Mouse (Mus musculus) lung, postnatal 0 days (tissue): ENCODE measurements around the gene Ehmt2. TPM values are rescaled to one million over a fixed set of nuclear protein-coding genes. Genes with fewer than 3 reads are reported as not detected.

Experiments
- ATAC-seq: fragments of 200-750 bp; cut with Nextera tagmentation; 2 replicates; pipeline ENCODE4 v1.8.0; 2017; ENCODE audit warnings: moderate library complexity
- DNase-seq: peaks from one replicate; pipeline ENCODE4 v3.0.0-alpha.2; 2016; ENCODE audit warnings: low spot score
- H3K27ac ChIP-seq: fragments of 300-500 bp; sonication (generic); 2 replicates; pipeline ENCODE4 v1.5.1; 2014; ENCODE audit warnings: antibody characterized with exemption, mild to moderate bottlenecking, low read length, mixed read lengths
- H3K27me3 ChIP-seq: fragments of 300-500 bp; sonication (generic); replicated peaks from 2 replicates; pipeline ENCODE4 v1.6.1; 2014; ENCODE audit warnings: low read length, mixed read lengths; ENCODE audit not compliant: insufficient read depth
- H3K36me3 ChIP-seq: fragments of 300-500 bp; sonication (generic); 2 replicates; pipeline ENCODE4 v1.6.1; 2014; ENCODE audit warnings: low read length, mixed read lengths; ENCODE audit not compliant: insufficient read depth
- H3K4me1 ChIP-seq: fragments of 300-500 bp; sonication (generic); 2 replicates; pipeline ENCODE4 v1.6.1; 2014; ENCODE audit warnings: antibody characterized with exemption, low read depth, low read length, mixed read lengths; ENCODE audit not compliant: insufficient read depth
- H3K4me2 ChIP-seq: fragments of 300-500 bp; sonication (generic); replicated peaks from 2 replicates; pipeline ENCODE4 v1.6.1; 2014; ENCODE audit warnings: low read depth, mild to moderate bottlenecking, low read length, moderate library complexity, mixed read lengths
- H3K4me3 ChIP-seq: fragments of 300-500 bp; sonication (generic); 2 replicates; pipeline ENCODE4 v1.5.1; 2014; ENCODE audit warnings: low read depth, low read length
- H3K9ac ChIP-seq: fragments of 300-500 bp; sonication (generic); replicated peaks from 2 replicates; pipeline ENCODE4 v1.6.1; 2014; ENCODE audit warnings: low read depth, mild to moderate bottlenecking
- H3K9me3 ChIP-seq: fragments of 300-500 bp; sonication (generic); 2 replicates; pipeline ENCODE4 v1.6.1; 2016; ENCODE audit warnings: low read length, mixed read lengths
- CTCF ChIP-seq: IDR thresholded peaks from 2 replicates; pipeline ENCODE4 v1.5.1; 2016; ENCODE audit warnings: antibody characterized with exemption, mild to moderate bottlenecking
- EP300 ChIP-seq: IDR thresholded peaks from 2 replicates; pipeline ENCODE4 v1.6.1; 2016; ENCODE audit warnings: antibody characterized with exemption, mild to moderate bottlenecking, control low read depth
- WGBS: fragments of 180-500 bp; shearing (Covaris S2); extraction: QIAGEN DNeasy Blood & Tissue Kit; methylation state at CpG from one replicate; pipeline ENCODE4 v1.1.7; 2014; 5-methylcytosine and 5-hydroxymethylcytosine counted together
- microRNA-seq: library from miRNA; unstranded; fragments of <30 nt; microRNA quantifications from one replicate; pipeline ENCODE4, GENCODE M21; 2016
- polyA plus RNA-seq: library from polyadenylated mRNA; unstranded; fragments of >200 nt; fragmentation: Nextera tagmentation; extraction: Ambion mirVana; gene quantifications from 2 replicates; pipeline ENCODE4 v1.2.1, GENCODE M21; 2015

The Ehmt2 gene
- polyA plus RNA-seq, 1 experiment from 2014 or later = 28.7 TPM

GRCm38 (mm10) chr17:34959881-34960515 lies 61.7 kb downstream of the Ehmt2 start:
- Histone ChIP-seq H3K4me3 (peak overlapping the region; percentile 57), H3K36me3 (no peaks in the 10 kb centered on the region), H3K27ac (peak overlapping the region; percentile 98), H3K4me2 (peak overlapping the region; percentile 68), H3K9ac (peak overlapping the region; percentile 48; the same call in 1 of the 2 replicates), H3K27me3 (no peaks in the 10 kb centered on the region), H3K9me3 (no peaks in the 10 kb centered on the region), H3K4me1 (no peaks in the 10 kb centered on the region)
- TF ChIP-seq EP300 (no peak), CTCF (no peak)
- DNase-seq (peak; percentile 84), ATAC-seq (peak; percentile 16)
- 9% methylated on average over 12 of the region's 12 CpGs for WGBS

GRCm38 (mm10) chr17:34960702-34961493 lies 62.6 kb downstream of the Ehmt2 start:
- TF ChIP-seq EP300 (no peak), CTCF (no peak)
- Histone ChIP-seq H3K4me1 (no peaks in the 10 kb centered on the region), H3K27me3 (no peaks in the 10 kb centered on the region), H3K9me3 (no peaks in the 10 kb centered on the region), H3K9ac (no peak overlapping the region), H3K36me3 (no peaks in the 10 kb centered on the region), H3K4me2 (no peak overlapping the region), H3K27ac (no peak overlapping the region), H3K4me3 (no peak overlapping the region)
- DNase-seq (peak; percentile 67), ATAC-seq (no peak)

GRCm38 (mm10) chr17:34962125-34962524 lies 63.9 kb downstream of the Ehmt2 start:
- Histone ChIP-seq H3K4me1 (no peaks in the 10 kb centered on the region), H3K27ac (no peak overlapping the region), H3K9ac (no peak overlapping the region), H3K36me3 (no peaks in the 10 kb centered on the region), H3K27me3 (no peaks in the 10 kb centered on the region), H3K4me3 (no peak overlapping the region), H3K9me3 (no peaks in the 10 kb centered on the region), H3K4me2 (no peak overlapping the region)
- TF ChIP-seq EP300 (no peak), CTCF (no peak)
- ATAC-seq (no peak), DNase-seq (no peak)
- WGBS = 27% methylated on average over 3 of the region's 3 CpGs

GRCm38 (mm10) chr17:34962841-34963240 lies 64.6 kb downstream of the Ehmt2 start:
- Histone ChIP-seq H3K27ac (no peak overlapping the region), H3K4me1 (no peaks in the 10 kb centered on the region), H3K9ac (no peak overlapping the region), H3K4me2 (no peak overlapping the region), H3K36me3 (no peaks in the 10 kb centered on the region), H3K9me3 (no peaks in the 10 kb centered on the region), H3K4me3 (no peak overlapping the region), H3K27me3 (no peaks in the 10 kb centered on the region)
- DNase-seq (no peak), ATAC-seq (no peak)
- TF ChIP-seq CTCF (no peak), EP300 (no peak)
- WGBS = 41% methylated on average over 1 of the region's 1 CpGs

Small RNA genes lying within 50 kb of the gene (microRNA-seq; reads per million reads assigned to microRNA genes)
- not detected for gene Mir6972

Other genes starting within 250 kb of the Ehmt2 start
- gene Tnxb, start 227.9 kb upstream of the Ehmt2 start, polyA plus RNA-seq = 0.85 and 0.99 TPM in 2 replicates
- gene C4b, start 154.6 kb upstream of the Ehmt2 start, polyA plus RNA-seq = 5.1 and 6.5 TPM in 2 replicates
- not detected in 2 replicates for gene Cyp21a1, start 93.9 kb upstream of the Ehmt2 start, polyA plus RNA-seq
- gene Stk19, start 61.5 kb upstream of the Ehmt2 start, polyA plus RNA-seq = 34.7 and 37.3 TPM in 2 replicates
- gene Dxo, start 61.5 kb upstream of the Ehmt2 start, polyA plus RNA-seq = 39.8 and 40.9 TPM in 2 replicates
- gene Skiv2l, start 48.3 kb upstream of the Ehmt2 start, polyA plus RNA-seq = 30.6 and 32.1 TPM in 2 replicates
- gene Nelfe, start 48.1 kb upstream of the Ehmt2 start, polyA plus RNA-seq = 45.0 and 49.0 TPM in 2 replicates
- gene Cfb, start 36.0 kb upstream of the Ehmt2 start, polyA plus RNA-seq = 8.1 and 10.6 TPM in 2 replicates
- gene Zbtb12, start 19.0 kb upstream of the Ehmt2 start, polyA plus RNA-seq = 0.89 and 0.99 TPM in 2 replicates
- gene Gm20547, start 16.4 kb upstream of the Ehmt2 start, polyA plus RNA-seq = not detected in 2 replicates
- 11.7 and 13.6 TPM in 2 replicates for gene C2, start 204 bp upstream of the Ehmt2 start, polyA plus RNA-seq
- gene Slc44a4, start 16.0 kb downstream of the Ehmt2 start, polyA plus RNA-seq = 7.0 and 7.3 TPM in 2 replicates
- 31.9 and 34.2 TPM in 2 replicates for gene Neu1, start 32.8 kb downstream of the Ehmt2 start, polyA plus RNA-seq
- 0.35 and 0.50 TPM in 2 replicates for gene Hspa1b, start 60.8 kb downstream of the Ehmt2 start, polyA plus RNA-seq
- gene Gm20481, start 71.4 kb downstream of the Ehmt2 start, polyA plus RNA-seq = not detected in 2 replicates
- gene Hspa1a, start 73.7 kb downstream of the Ehmt2 start, polyA plus RNA-seq = 8.2 and 11.9 TPM in 2 replicates
- gene Hspa1l, start 74.2 kb downstream of the Ehmt2 start, polyA plus RNA-seq = 0.70 and 0.79 TPM in 2 replicates
- gene Lsm2, start 83.4 kb downstream of the Ehmt2 start, polyA plus RNA-seq = 47.3 and 55.4 TPM in 2 replicates
- gene Vars, start 102.5 kb downstream of the Ehmt2 start, polyA plus RNA-seq = 24.6 and 24.7 TPM in 2 replicates
- gene Vwa7, start 118.1 kb downstream of the Ehmt2 start, polyA plus RNA-seq = 0.30 and 0.36 TPM in 2 replicates
- gene Sapcd1, start 129.5 kb downstream of the Ehmt2 start, polyA plus RNA-seq = 1.7 TPM in 2 replicates
- gene Msh5, start 148.3 kb downstream of the Ehmt2 start, polyA plus RNA-seq = 1.8 and 2.4 TPM in 2 replicates
- gene Clic1, start 151.5 kb downstream of the Ehmt2 start, polyA plus RNA-seq = 343 and 355 TPM in 2 replicates
- gene Ddah2, start 160.6 kb downstream of the Ehmt2 start, polyA plus RNA-seq = 238 and 247 TPM in 2 replicates
- 3.5 and 4.9 TPM in 2 replicates for gene Ly6g6c, start 166.9 kb downstream of the Ehmt2 start, polyA plus RNA-seq
- gene Mpig6b, start 167.7 kb downstream of the Ehmt2 start, polyA plus RNA-seq = 2.1 and 2.3 TPM in 2 replicates
- gene Ly6g6e, start 178.4 kb downstream of the Ehmt2 start, polyA plus RNA-seq = 2.8 and 3.1 TPM in 2 replicates
- gene Ly6g6d, start 179.6 kb downstream of the Ehmt2 start, polyA plus RNA-seq = 14.4 and 14.7 TPM in 2 replicates
- 0.71 and 0.74 TPM in 2 replicates for gene Ly6g6f, start 187.1 kb downstream of the Ehmt2 start, polyA plus RNA-seq
- 104 and 111 TPM in 2 replicates for gene Abhd16a, start 190.8 kb downstream of the Ehmt2 start, polyA plus RNA-seq
- not detected in 2 replicates for gene Ly6g5c, start 209.8 kb downstream of the Ehmt2 start, polyA plus RNA-seq
- 0.60 and 0.69 TPM in 2 replicates for gene Ly6g5b, start 217.0 kb downstream of the Ehmt2 start, polyA plus RNA-seq
- gene Gpank1, start 223.0 kb downstream of the Ehmt2 start, polyA plus RNA-seq = 16.0 and 18.5 TPM in 2 replicates
- 203 and 207 TPM in 2 replicates for gene Csnk2b, start 223.6 kb downstream of the Ehmt2 start, polyA plus RNA-seq
- gene D17H6S53E, start 227.9 kb downstream of the Ehmt2 start, polyA plus RNA-seq = 14.4 and 16.3 TPM in 2 replicates
- gene Apom, start 233.6 kb downstream of the Ehmt2 start, polyA plus RNA-seq = 0.19 and 0.27 TPM in 2 replicates
- 34.8 and 35.8 TPM in 2 replicates for gene Bag6, start 236.7 kb downstream of the Ehmt2 start, polyA plus RNA-seq